8 mouse cellular contexts compared by ENCODE assay signal in the genomic region with DNA sequence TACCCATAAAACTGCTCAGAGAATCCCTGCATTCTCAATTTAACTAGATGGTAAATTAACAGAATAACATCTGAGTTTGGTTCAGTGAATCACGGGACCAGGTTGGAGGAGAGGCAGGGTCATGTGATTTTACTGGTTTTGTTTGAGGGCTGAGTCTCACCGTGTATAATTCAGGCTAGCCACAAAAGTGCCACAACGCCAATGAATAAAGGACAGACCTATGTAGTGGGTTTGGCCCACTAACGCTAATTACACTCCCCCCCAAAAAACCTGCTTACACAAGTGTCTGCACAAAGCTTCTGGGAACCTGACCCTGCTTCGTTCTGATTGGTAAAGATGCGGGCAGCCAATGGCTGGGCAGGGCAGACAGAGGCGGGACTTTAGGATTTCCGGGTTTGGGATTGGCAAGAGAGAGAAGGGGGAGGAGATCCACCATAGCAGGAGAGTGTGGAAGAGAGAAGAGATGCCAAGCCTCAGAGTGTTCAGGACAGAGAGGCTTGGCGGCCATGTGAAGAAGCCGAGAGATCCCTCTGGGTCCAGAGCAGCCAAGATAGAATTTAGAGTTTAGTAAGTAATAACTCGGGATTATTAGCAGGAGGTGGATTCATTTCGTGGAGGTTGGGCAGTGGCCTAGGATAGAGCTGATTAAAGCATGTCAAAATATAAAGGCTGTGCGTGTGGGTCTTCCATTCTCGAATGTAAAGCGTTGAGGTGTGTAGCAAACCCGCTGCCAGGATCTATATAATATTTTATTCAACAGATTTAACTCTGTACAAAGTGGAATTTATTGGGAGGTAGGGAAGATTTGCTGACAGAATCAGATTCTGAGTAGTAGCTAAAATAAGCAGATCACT. TPM values are rescaled to one million over a fixed set of nuclear protein-coding genes. Genes with fewer than 3 reads are reported as not detected.
DNase-seq lines count a peak whose midpoint lies in the region; ATAC-seq and TF ChIP-seq lines count a peak whose summit lies in the region.

No protein-coding gene starts in this region.

- peak overlapping the region; percentile 52 for H3K4me2 ChIP-seq in lung, postnatal 0 days (replicated peaks; ENCODE audit: low read depth, low read length)

- H3K4me1 ChIP-seq in hindbrain, embryonic 10.5 days (replicated peaks), result peaks cover 11% of the 10 kb centered on the region
- H3K4me1 ChIP-seq in lung, postnatal 0 days (ENCODE audit: insufficient read depth, low read depth, low read length), result peaks cover 6% of the 10 kb centered on the region; the same call in 1 of the 2 replicates

- peak; percentile 98 for ATAC-seq in frontal cortex, adult (ENCODE audit: low TSS enrichment)
- ATAC-seq in lung, postnatal 0 days, result peak; percentile 100

- 6% methylated on average over 16 of the region's 16 CpGs for WGBS in hindbrain, embryonic 10.5 days
- 1% methylated on average over 16 of the region's 16 CpGs for WGBS in lung, postnatal 0 days

- H3K9ac ChIP-seq in lung, postnatal 0 days (replicated peaks; ENCODE audit: low read depth), result no peak overlapping the region

- peak overlapping the region; percentile 57 for H3K4me3 ChIP-seq in hindbrain, embryonic 10.5 days
- peak overlapping the region; percentile 35 for H3K4me3 ChIP-seq in lung, postnatal 0 days (ENCODE audit: low read depth, low read length)

- no peaks in the 10 kb centered on the region for H3K9me3 ChIP-seq in hindbrain, embryonic 10.5 days
- no peaks in the 10 kb centered on the region for H3K9me3 ChIP-seq in lung, postnatal 0 days (ENCODE audit: low read length)

- no peak for TF ChIP-seq CTCF in lung, postnatal 0 days (IDR thresholded peaks at IDR 0.05)

- no peak for TF ChIP-seq EP300 in lung, postnatal 0 days (IDR thresholded peaks at IDR 0.05)

- peak; percentile 88 for DNase-seq in MN1 (ENCODE audit: low spot score)
- DNase-seq in cerebellum, adult 9-10 months, result peak; percentile 96
- peak; percentile 90 for DNase-seq in hindbrain, embryonic 10.5 days (ENCODE audit: low spot score)
- peak; percentile 93 for DNase-seq in layer of hippocampus, adult 9-11 months
- DNase-seq in lung, postnatal 0 days (ENCODE audit: low spot score), result peak; percentile 97
- DNase-seq in ovary, postnatal 14 days (ENCODE audit: low spot score), result peak; percentile 80
- DNase-seq in thymus, postnatal 14 days, result peak; percentile 87

- peak overlapping the region; percentile 89 for H3K27ac ChIP-seq in hindbrain, embryonic 10.5 days
- H3K27ac ChIP-seq in lung, postnatal 0 days (ENCODE audit: low read length), result 0 out of 2 replicates have a peak overlapping the region, but pooled peaks have one; percentile 33

- H3K36me3 ChIP-seq in hindbrain, embryonic 10.5 days, result 0 out of 2 replicates have a peak, but pooled peaks cover 3% of the 10 kb centered on the region
- no peaks in the 10 kb centered on the region for H3K36me3 ChIP-seq in lung, postnatal 0 days (ENCODE audit: insufficient read depth, low read length)

- no peaks in the 10 kb centered on the region for H3K27me3 ChIP-seq in hindbrain, embryonic 10.5 days (ENCODE audit: insufficient read depth, poor library complexity, severe bottlenecking)
- no peaks in the 10 kb centered on the region for H3K27me3 ChIP-seq in lung, postnatal 0 days (replicated peaks; ENCODE audit: insufficient read depth, low read length)

RNA-seq across cellular contexts. Expression of a gene that starts 12.8 kb away (rescaled TPM):
- not detected in 2 replicates for polyA plus RNA-seq in hindbrain, embryonic 10.5 days (2016; fragmentation: Nextera tagmentation; extraction: Ambion mirVana)
- polyA plus RNA-seq in lung, postnatal 0 days (2015; fragmentation: Nextera tagmentation; extraction: Ambion mirVana), result not detected in 2 replicates

RNA-seq across cellular contexts. Expression of a gene that starts 17.6 kb away (rescaled TPM):
- 7.9 and 8.6 TPM in 2 replicates for polyA plus RNA-seq in hindbrain, embryonic 10.5 days (2016; fragmentation: Nextera tagmentation; extraction: Ambion mirVana)
- polyA plus RNA-seq in lung, postnatal 0 days (2015; fragmentation: Nextera tagmentation; extraction: Ambion mirVana), result 24.2 and 30.7 TPM in 2 replicates

RNA-seq across cellular contexts. Expression of a gene that starts 28.3 kb away (rescaled TPM):
- polyA plus RNA-seq in hindbrain, embryonic 10.5 days (2016; fragmentation: Nextera tagmentation; extraction: Ambion mirVana), result 2.0 and 2.5 TPM in 2 replicates
- polyA plus RNA-seq in lung, postnatal 0 days (2015; fragmentation: Nextera tagmentation; extraction: Ambion mirVana), result 4.3 and 5.5 TPM in 2 replicates

RNA-seq across cellular contexts. Expression of a gene that starts 35.3 kb away (rescaled TPM):
- polyA plus RNA-seq in hindbrain, embryonic 10.5 days (2016; fragmentation: Nextera tagmentation; extraction: Ambion mirVana), result 69.7 and 78.1 TPM in 2 replicates
- 16.0 and 18.3 TPM in 2 replicates for polyA plus RNA-seq in lung, postnatal 0 days (2015; fragmentation: Nextera tagmentation; extraction: Ambion mirVana)

RNA-seq across cellular contexts. Expression of a gene that starts 38.3 kb away (rescaled TPM):
- polyA plus RNA-seq in hindbrain, embryonic 10.5 days (2016; fragmentation: Nextera tagmentation; extraction: Ambion mirVana), result 904 and 972 TPM in 2 replicates
- 741 and 807 TPM in 2 replicates for polyA plus RNA-seq in lung, postnatal 0 days (2015; fragmentation: Nextera tagmentation; extraction: Ambion mirVana)

Comparison
In these comparisons a context has a peak if more than half of its experiments do, and no peak if none do; other contexts are left out.
1. Peak in every context shown above with its lines: DNase-seq, ATAC-seq, H3K4me3 ChIP-seq and H3K27ac ChIP-seq.